Mouse (Mus musculus) effector memory CD4-positive, alpha-beta T cell, adult 5 months (primary cell): ENCODE data around the gene Trim29. TPM values are rescaled to one million over a fixed set of nuclear protein-coding genes. Genes with fewer than 3 reads are reported as not detected.

Experiments
- polyA plus RNA-seq: library from polyadenylated mRNA; unstranded; fragments of 100-300 nt; shearing (Covaris generic); gene quantifications from one replicate; pipeline ENCODE4 v1.2.1, GENCODE M21; 2017

Gene Trim29
- not detected for polyA plus RNA-seq

GRCm38 (mm10) chr9:43310538-43310937 lies at the start of gene Trim29:
Trim29 (plus strand) TSS chr9:43310848.

Other genes starting within 250 kb of the Trim29 start
- 11.7 TPM for gene Arhgef12, start 203.6 kb upstream of the Trim29 start, polyA plus RNA-seq
- 1.6 TPM for gene Tmem136, start 194.3 kb upstream of the Trim29 start, polyA plus RNA-seq
- gene Pou2f3, start 100.5 kb upstream of the Trim29 start, polyA plus RNA-seq, result not detected
- 0.86 TPM for gene Oaf, start 70.9 kb upstream of the Trim29 start, polyA plus RNA-seq